Mouse (Mus musculus): ENCODE results near the gene Olfr938. TPM values are rescaled to one million over a fixed set of nuclear protein-coding genes. Genes with fewer than 3 reads are reported as not detected.

The Olfr938 gene
- polyA plus RNA-seq (2015; fragmentation: Nextera tagmentation; extraction: Ambion mirVana), result not detected in 2 replicates

DNA sequence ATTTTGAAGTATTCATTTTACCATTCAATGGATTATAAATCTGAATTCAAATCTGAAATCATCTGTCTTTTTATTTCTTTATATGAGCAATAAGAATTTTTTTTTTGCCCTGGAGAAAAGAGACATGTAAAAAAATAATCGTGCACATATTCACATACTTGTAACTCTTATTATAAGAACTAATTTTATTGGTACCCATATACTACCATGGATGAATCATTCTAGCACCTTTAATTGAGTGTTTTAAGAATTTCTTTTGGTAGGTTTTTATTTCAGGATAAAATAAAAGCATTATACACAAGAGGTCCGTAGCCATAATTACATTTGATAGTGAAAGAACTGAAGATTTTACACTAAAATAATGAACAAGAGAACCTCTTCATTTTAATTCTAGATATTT is at the start of gene Olfr938:
Olfr938 (minus strand) TSS at position 101 of the 400 bp plus-strand sequence.

DNA sequence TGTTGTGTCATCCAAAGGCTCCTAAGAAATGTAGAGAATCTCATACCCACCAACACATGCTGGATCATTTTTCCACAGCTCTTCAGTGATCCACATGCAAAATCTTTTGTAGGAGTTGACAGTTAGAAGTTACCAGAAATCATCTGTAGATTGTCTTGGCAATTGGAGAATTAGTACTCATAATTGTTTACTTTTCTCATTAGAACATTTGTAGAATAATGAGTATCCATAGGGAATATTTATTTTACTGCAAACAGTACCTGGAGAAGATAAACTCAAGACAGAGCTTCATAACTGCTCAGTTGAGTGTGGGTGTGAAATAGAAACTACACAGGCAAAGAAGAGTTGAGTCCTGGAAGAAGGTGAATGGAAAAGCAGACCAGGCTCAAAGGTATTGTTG is 49.1 kb upstream of the Olfr938 start, which contains the start of gene Olfr27:
Olfr27 (plus strand) TSS at position 301 of the 400 bp plus-strand sequence.

DNA sequence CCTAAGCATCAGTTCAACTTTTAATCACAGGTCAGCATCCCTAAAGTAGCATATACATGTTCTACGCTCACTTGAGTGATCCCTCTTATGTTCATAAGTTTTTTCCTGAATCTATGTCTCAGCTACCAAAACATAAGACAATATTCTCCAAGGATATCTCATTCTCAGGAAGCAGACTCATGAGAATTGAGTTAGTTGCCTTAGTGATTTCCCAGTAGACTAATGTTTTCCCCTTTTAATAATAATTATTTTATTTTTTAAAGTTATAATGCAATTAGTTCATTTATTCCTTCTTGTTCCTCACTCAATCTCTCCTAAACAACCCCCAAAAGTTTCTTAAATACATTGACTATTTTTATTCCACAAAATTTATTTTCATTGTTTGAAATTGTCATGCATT is 13.8 kb downstream of the Olfr938 start, which contains the start of gene Olfr937:
Olfr937 (minus strand) TSS at position 101 of the 400 bp plus-strand sequence.

Small RNAs within 50 kb of the gene (microRNA-seq; reads per million reads assigned to microRNA genes)
- gene Gm25032 (not detected), gene Gm25529 (not detected)

Other genes starting within 250 kb of the Olfr938 start
- not detected in 2 replicates for gene Olfr924, start 234.4 kb downstream of the Olfr938 start, polyA plus RNA-seq (2015; fragmentation: Nextera tagmentation; extraction: Ambion mirVana)
- not detected in 2 replicates for gene Olfr26, start 223.8 kb downstream of the Olfr938 start, polyA plus RNA-seq (2015; fragmentation: Nextera tagmentation; extraction: Ambion mirVana)
- gene Olfr926, start 201.8 kb downstream of the Olfr938 start, polyA plus RNA-seq (2015; fragmentation: Nextera tagmentation; extraction: Ambion mirVana), result not detected in 2 replicates
- gene Olfr930, start 149.1 kb downstream of the Olfr938 start, polyA plus RNA-seq (2015; fragmentation: Nextera tagmentation; extraction: Ambion mirVana), result not detected in 2 replicates
- gene Olfr933, start 106.6 kb downstream of the Olfr938 start, polyA plus RNA-seq (2015; fragmentation: Nextera tagmentation; extraction: Ambion mirVana), result not detected in 2 replicates
- not detected in 2 replicates for gene Olfr934, start 90.6 kb downstream of the Olfr938 start, polyA plus RNA-seq (2015; fragmentation: Nextera tagmentation; extraction: Ambion mirVana)
- not detected in 2 replicates for gene Olfr935, start 79.2 kb downstream of the Olfr938 start, polyA plus RNA-seq (2015; fragmentation: Nextera tagmentation; extraction: Ambion mirVana)
- gene Olfr146, start 55.5 kb downstream of the Olfr938 start, polyA plus RNA-seq (2015; fragmentation: Nextera tagmentation; extraction: Ambion mirVana), result not detected in 2 replicates
- not detected in 2 replicates for gene Olfr937, start 13.9 kb downstream of the Olfr938 start, polyA plus RNA-seq (2015; fragmentation: Nextera tagmentation; extraction: Ambion mirVana)
- gene Olfr27, start 49.2 kb upstream of the Olfr938 start, polyA plus RNA-seq (2015; fragmentation: Nextera tagmentation; extraction: Ambion mirVana), result not detected in 2 replicates
- gene Olfr943, start 87.4 kb upstream of the Olfr938 start, polyA plus RNA-seq (2015; fragmentation: Nextera tagmentation; extraction: Ambion mirVana), result not detected in 2 replicates
- gene Olfr944, start 123.0 kb upstream of the Olfr938 start, polyA plus RNA-seq (2015; fragmentation: Nextera tagmentation; extraction: Ambion mirVana), result not detected in 2 replicates
- gene Olfr1537, start 171.1 kb upstream of the Olfr938 start, polyA plus RNA-seq (2015; fragmentation: Nextera tagmentation; extraction: Ambion mirVana), result not detected in 2 replicates
- gene Olfr945, start 197.9 kb upstream of the Olfr938 start, polyA plus RNA-seq (2015; fragmentation: Nextera tagmentation; extraction: Ambion mirVana), result not detected in 2 replicates
- gene Olfr948, start 247.2 kb upstream of the Olfr938 start, polyA plus RNA-seq (2015; fragmentation: Nextera tagmentation; extraction: Ambion mirVana), result not detected in 2 replicates

All from neural tube, postnatal 0 days (tissue).